Mouse (Mus musculus): ENCODE measurements around the gene Card10.

The Card10 gene

GRCm38 (mm10) chr15:78735431-78736180, 67.2 kb downstream of the Card10 start:
- no peak for DNase-seq (ENCODE audit: low spot score)

DNA sequence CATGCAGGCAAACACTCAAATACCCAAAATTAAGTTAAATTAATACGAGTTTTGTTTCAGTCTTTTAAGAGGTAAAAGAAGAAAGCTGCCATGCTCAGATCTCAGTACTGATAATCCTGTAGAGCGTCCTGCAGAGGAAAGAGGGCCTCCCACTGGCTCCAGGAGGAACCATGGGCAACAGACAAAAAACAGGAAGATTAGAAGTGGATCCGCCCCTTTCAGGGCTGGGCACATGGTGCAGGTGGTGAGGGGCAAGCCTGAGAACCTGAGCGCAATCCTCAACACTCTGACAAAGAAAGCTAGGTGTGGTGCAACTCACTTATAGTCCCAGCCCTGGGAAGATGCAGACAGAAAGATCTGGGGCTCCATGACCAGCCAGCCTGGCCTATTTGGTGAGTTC, 71.0 kb downstream of the Card10 start:
- DNase-seq (ENCODE audit: low spot score), result no peak

- DNase-seq (ENCODE audit: low spot score), result no peak
These were observed 72.4 kb downstream of the Card10 start for GRCm38 (mm10) chr15:78730315-78731049.

DNA sequence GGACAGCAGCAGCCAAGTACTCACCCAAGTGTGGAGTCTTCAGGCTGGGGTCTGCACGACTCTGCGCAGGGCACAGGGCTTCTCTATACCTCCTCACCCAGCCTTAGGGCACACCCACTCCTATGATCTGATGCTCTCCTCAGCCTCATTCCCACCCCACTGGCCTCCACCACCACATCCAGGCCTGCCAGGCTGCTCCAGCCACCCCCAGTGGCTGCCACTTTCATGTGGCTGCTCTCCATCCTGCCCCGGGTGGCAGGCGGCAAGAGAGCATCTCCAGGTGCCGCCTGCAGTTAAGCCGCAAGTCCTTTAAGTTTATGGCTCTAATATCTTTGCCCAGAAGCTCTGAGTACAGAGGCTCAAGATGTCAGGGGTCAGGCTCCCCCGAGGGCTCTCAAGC, 76.1 kb downstream of the Card10 start:
- no peak for DNase-seq (ENCODE audit: low spot score)
